Mouse (Mus musculus) kidney, embryonic 16.5 days (tissue): ENCODE measurements around the gene Ica1l. TPM values are rescaled to one million over a fixed set of nuclear protein-coding genes. Genes with fewer than 3 reads are reported as not detected.

ENCODE experiments used
- ATAC-seq: fragments of 200-750 bp; cut with Nextera tagmentation; 2 replicates; pipeline ENCODE4 v1.8.0; 2017; ENCODE audit warnings: moderate TSS enrichment; ENCODE audit not compliant: low FRiP score, low TSS enrichment
- H3K27ac ChIP-seq: fragments of 300-500 bp; sonication (generic); 2 replicates; pipeline ENCODE4 v1.5.1; 2014; ENCODE audit warnings: low read length
- H3K27me3 ChIP-seq: fragments of 300-500 bp; sonication (generic); 2 replicates; pipeline ENCODE4 v1.6.1; 2014; ENCODE audit warnings: low read length, control low read depth, mixed read lengths; ENCODE audit not compliant: insufficient read depth
- H3K36me3 ChIP-seq: fragments of 300-500 bp; sonication (generic); 2 replicates; pipeline ENCODE4 v1.6.1; 2014; ENCODE audit warnings: low read length, control low read depth, mixed read lengths; ENCODE audit not compliant: insufficient read depth
- H3K4me1 ChIP-seq: fragments of 300-500 bp; sonication (generic); 2 replicates; pipeline ENCODE4 v1.6.1; 2014; ENCODE audit warnings: low read length, control low read depth, mixed read lengths; ENCODE audit not compliant: insufficient read depth
- H3K4me2 ChIP-seq: fragments of 300-500 bp; sonication (generic); replicated peaks from 2 replicates; pipeline ENCODE4 v1.6.1; 2014; ENCODE audit warnings: low read depth, low read length
- H3K4me3 ChIP-seq: fragments of 300-500 bp; sonication (generic); 2 replicates; pipeline ENCODE4 v1.5.1; 2014; ENCODE audit warnings: mild to moderate bottlenecking, low read length
- H3K9ac ChIP-seq: fragments of 300-500 bp; sonication (generic); replicated peaks from 2 replicates; pipeline ENCODE4 v1.6.1; 2014; ENCODE audit warnings: low read length
- H3K9me3 ChIP-seq: fragments of 300-500 bp; sonication (generic); 2 replicates; pipeline ENCODE4 v1.6.1; 2016; ENCODE audit warnings: low read length, control low read depth
- WGBS: fragments of 180-500 bp; shearing (Covaris S2); extraction: QIAGEN DNeasy Blood & Tissue Kit; methylation state at CpG from one replicate; pipeline ENCODE4 v1.1.7; 2014; 5-methylcytosine and 5-hydroxymethylcytosine counted together
- polyA plus RNA-seq: library from polyadenylated mRNA; unstranded; fragments of >200 nt; fragmentation: Nextera tagmentation; extraction: Ambion mirVana; gene quantifications from 2 replicates; pipeline ENCODE4 v1.2.1, GENCODE M21; 2015

The Ica1l gene
- polyA plus RNA-seq, 1 experiment from 2014 or later: 0.69 TPM

DNA sequence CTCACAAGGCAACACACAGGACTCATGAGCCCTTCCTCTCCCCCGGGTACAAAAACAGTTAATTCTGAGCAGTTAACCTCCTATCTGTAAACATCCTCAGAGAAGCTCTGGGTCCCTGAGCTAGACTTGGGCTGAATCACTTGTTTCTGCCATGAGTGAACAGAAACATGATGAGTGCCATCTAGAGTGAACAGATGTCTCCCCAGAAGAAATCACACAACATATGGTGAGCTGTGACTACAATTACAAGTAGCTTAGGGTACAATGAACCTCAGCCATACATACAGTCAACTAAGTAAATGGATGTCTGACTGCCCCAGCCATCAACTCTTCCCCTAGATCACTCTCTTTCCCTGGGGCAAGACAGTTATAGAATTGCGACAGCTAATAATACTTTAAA is 7.9 kb downstream of the Ica1l start:
- WGBS: 98% methylated on average over 2 of the region's 2 CpGs
- no peak overlapping the region for H3K4me2 ChIP-seq
- H3K4me3 ChIP-seq: no peak overlapping the region
- H3K9ac ChIP-seq: no peak overlapping the region
- H3K27me3 ChIP-seq: no peaks in the 10 kb centered on the region
- ATAC-seq: no peak
- H3K27ac ChIP-seq: no peak overlapping the region
- no peaks in the 10 kb centered on the region for H3K36me3 ChIP-seq
- H3K9me3 ChIP-seq: no peaks in the 10 kb centered on the region
- no peaks in the 10 kb centered on the region for H3K4me1 ChIP-seq

DNA sequence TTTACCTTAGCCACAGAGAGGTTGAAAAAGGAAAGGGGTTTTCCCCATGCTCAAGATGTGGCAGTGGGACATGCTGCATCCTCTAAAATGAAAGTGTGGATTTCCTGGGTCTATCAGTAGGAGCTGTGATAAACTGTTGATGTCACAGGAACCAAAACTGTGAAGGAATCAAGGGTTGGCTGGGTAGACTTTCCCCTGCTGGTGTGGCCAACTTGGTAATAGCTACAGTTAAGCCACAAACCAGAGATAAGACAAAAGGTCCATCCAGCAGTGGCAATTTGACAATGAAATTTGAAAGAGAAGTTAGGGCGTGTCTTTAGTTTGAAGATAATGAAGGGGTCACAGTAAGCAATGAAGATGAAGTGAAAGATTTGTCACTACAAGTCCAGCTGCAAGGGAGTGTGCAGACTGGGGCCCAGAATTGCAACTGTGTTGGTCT is 25.9 kb downstream of the Ica1l start:
- ATAC-seq: no peak
- Histone ChIP-seq H3K4me2 (no peak overlapping the region), H3K4me1 (no peaks in the 10 kb centered on the region), H3K9me3 (no peaks in the 10 kb centered on the region), H3K36me3 (no peaks in the 10 kb centered on the region), H3K27me3 (no peaks in the 10 kb centered on the region), H3K4me3 (no peak overlapping the region), H3K27ac (no peak overlapping the region), H3K9ac (no peak overlapping the region)
- 82% methylated on average over 1 of the region's 1 CpGs for WGBS

DNA sequence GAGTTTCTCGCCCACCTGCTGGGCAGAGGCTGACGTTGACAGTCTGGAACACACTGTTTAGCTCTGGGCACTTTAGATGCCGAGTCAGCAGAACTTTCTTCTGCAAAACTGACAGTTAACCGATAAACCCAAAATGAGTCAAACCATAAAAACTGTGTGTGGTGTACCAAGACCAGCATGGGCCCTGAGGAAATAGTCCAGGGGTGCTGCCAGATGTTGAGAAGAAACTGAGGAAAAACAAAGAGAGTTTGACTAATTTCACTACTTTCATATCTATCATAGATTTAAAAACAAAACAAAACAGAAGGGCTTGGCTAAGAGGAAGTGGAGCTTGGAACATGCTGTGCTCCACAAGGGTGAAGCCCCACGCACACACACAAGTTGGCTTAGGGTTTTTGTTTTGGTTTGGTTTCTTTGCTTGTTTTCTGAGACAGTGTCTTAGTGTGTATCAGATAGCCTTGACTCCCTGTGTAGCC is 26.8 kb downstream of the Ica1l start:
- no peaks in the 10 kb centered on the region for H3K36me3 ChIP-seq
- 72% methylated on average over 5 of the region's 5 CpGs for WGBS

DNA sequence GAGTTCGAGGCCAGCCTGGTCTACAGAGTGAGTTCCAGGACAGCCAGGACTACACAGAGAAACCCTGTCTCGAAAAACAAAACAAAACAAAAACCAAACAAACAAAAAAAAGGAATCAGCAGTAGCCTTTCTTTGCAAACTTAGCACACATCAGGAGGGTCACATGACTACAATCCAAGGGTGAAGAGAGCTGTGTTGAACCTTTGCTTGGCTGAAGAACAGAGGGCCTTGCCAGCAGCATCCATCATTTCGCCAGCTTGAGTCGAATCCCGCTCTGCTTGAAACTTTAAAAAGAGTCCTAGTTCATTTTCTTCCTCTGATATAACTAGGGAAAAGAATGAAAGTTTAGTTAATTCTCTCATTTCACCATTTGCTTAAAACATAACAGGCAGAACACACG is 27.5 kb downstream of the Ica1l start:
- Histone ChIP-seq H3K27ac (no peak overlapping the region), H3K4me1 (no peaks in the 10 kb centered on the region), H3K4me2 (no peak overlapping the region), H3K9ac (no peak overlapping the region), H3K36me3 (no peaks in the 10 kb centered on the region), H3K9me3 (no peaks in the 10 kb centered on the region), H3K4me3 (no peak overlapping the region), H3K27me3 (no peaks in the 10 kb centered on the region)
- ATAC-seq: no peak
- WGBS: 82% methylated on average over 6 of the region's 6 CpGs

More for the DNA sequence above, 26.8 kb downstream of the Ica1l start:
- Histone ChIP-seq H3K27me3 (no peaks in the 10 kb centered on the region), H3K4me1 (no peaks in the 10 kb centered on the region), H3K9ac (no peak overlapping the region), H3K4me3 (no peak overlapping the region), H3K27ac (no peak overlapping the region), H3K9me3 (no peaks in the 10 kb centered on the region), H3K4me2 (no peak overlapping the region)
- no peak for ATAC-seq

DNA sequence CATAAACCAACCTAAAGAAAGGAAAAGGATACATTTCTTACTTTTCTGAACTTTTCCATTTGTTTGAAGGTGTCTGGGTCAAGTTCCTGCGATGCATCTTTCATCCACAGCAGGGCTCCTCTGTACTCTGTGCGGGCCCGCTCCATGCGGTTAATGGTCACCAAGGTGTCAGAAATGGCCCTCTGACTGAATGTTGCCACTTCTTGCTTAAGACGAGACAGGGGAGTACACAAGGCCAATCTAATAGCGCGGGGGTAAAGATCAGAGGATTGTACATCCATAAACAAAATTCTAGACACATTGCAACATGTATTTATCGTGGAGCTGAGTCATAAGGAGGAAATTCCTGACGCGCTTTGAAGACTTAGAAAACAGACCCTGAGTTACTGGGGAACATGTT is 29.2 kb downstream of the Ica1l start:
- H3K9me3 ChIP-seq: no peaks in the 10 kb centered on the region
- WGBS: 81% methylated on average over 10 of the region's 10 CpGs

DNA sequence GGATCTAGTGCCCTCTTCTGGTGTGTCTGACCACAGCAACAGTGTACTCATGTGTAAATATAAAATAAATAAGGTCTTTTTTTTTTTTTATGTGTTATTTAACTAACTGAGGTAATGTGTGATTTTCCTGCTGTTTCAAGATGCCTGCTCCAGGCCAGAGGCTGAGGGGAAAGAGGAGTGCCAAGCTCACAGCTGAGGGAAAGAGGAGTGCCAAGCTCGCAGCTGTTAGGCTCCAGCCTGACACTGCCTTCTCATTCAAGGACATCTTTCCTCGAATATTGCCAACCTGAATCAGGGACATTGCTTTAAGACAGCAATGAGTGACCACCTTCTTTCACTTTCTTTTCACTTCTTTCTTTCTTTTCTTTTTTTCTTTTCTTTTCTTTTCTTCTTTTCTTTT is 34.2 kb downstream of the Ica1l start:
- H3K27me3 ChIP-seq: no peaks in the 10 kb centered on the region
- H3K4me1 ChIP-seq: no peaks in the 10 kb centered on the region
- no peak overlapping the region for H3K27ac ChIP-seq
- H3K36me3 ChIP-seq: no peaks in the 10 kb centered on the region
- WGBS: 82% methylated on average over 2 of the region's 2 CpGs
- no peaks in the 10 kb centered on the region for H3K9me3 ChIP-seq
- H3K4me2 ChIP-seq: no peak overlapping the region
- no peak for ATAC-seq
- H3K4me3 ChIP-seq: no peak overlapping the region
- no peak overlapping the region for H3K9ac ChIP-seq

More for the DNA sequence above, 29.2 kb downstream of the Ica1l start:
- no peak for ATAC-seq
- Histone ChIP-seq H3K4me1 (no peaks in the 10 kb centered on the region), H3K36me3 (no peaks in the 10 kb centered on the region), H3K4me2 (no peak overlapping the region), H3K9ac (no peak overlapping the region), H3K4me3 (no peak overlapping the region), H3K27ac (no peak overlapping the region), H3K27me3 (no peaks in the 10 kb centered on the region)

DNA sequence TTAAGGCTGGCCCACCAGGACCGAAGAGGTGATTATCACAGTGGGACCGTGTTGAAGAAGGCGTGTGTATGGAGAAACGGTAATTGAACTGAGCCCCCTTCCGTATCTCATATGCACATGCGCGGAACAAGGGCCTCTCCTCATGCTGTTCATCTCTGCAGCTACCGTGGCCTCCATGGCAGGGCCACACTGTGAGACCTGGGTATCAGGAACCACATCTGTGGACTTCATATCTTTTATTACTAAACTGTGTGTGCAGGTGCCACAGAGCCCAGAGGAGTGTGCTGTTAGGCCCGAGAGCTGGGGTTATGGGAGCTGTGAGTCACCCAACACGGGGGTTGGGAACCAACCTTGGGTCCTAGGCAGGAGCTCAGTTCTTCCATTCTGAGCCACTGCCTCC is 35.6 kb downstream of the Ica1l start:
- no peaks in the 10 kb centered on the region for H3K27me3 ChIP-seq
- H3K36me3 ChIP-seq: no peaks in the 10 kb centered on the region
- 89% methylated on average over 10 of the region's 10 CpGs for WGBS
- H3K4me2 ChIP-seq: no peak overlapping the region
- H3K9me3 ChIP-seq: no peaks in the 10 kb centered on the region
- no peak for ATAC-seq
- no peak overlapping the region for H3K9ac ChIP-seq
- H3K27ac ChIP-seq: no peak overlapping the region
- H3K4me1 ChIP-seq: no peaks in the 10 kb centered on the region
- H3K4me3 ChIP-seq: no peak overlapping the region

DNA sequence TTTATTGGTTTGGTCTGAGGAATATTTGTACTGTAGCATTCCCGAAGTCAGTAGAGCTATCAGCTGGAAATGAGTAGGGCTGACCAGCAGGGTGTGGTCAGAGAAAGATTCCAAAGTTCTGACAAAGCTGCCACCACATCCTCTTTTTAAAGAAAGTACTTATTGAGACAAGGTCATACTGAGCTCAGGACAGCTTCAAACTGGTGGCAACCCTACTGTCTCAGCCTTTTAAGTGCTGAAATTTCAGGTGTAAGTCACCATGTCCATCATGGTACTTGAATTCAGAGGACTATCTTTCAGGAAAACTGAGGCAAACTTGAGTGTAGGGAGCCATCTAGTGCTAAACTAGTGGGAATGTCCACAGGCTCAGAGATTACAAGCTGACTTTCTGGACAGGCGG is 42.7 kb downstream of the Ica1l start:
- Histone ChIP-seq H3K4me1 (0 out of 2 replicates have a peak, but pooled peaks cover 4% of the 10 kb centered on the region), H3K36me3 (no peaks in the 10 kb centered on the region), H3K27ac (no peak overlapping the region), H3K9ac (no peak overlapping the region), H3K27me3 (no peaks in the 10 kb centered on the region), H3K4me3 (no peak overlapping the region), H3K9me3 (no peaks in the 10 kb centered on the region), H3K4me2 (no peak overlapping the region)
- WGBS: 44% methylated on average over 2 of the region's 2 CpGs
- ATAC-seq: no peak

DNA sequence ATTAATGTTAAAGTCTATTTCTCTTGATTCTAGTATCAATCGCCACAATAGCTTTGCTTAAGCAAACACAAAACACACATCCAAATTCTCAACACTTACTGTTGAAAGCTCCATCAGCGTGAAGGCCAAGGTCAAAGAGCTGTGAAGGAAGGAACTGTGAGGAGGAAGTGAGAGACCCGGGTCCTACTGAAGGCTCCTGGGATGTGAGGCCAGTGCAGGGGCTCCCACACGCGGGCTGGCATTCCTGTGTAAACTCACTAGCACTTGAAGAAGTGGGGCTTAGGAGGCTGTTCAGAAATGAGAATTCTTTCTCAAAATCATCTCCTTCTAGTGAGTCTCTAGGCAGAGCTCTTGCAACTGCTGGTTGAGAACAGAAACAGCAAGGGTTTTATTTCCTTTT is 45.6 kb downstream of the Ica1l start:
- Histone ChIP-seq H3K9me3 (no peaks in the 10 kb centered on the region), H3K4me2 (no peak overlapping the region), H3K27ac (no peak overlapping the region), H3K4me1 (0 out of 2 replicates have a peak, but pooled peaks cover 4% of the 10 kb centered on the region), H3K9ac (no peak overlapping the region), H3K36me3 (no peaks in the 10 kb centered on the region), H3K4me3 (no peak overlapping the region), H3K27me3 (no peaks in the 10 kb centered on the region)
- 38% methylated on average over 5 of the region's 5 CpGs for WGBS
- ATAC-seq: no peak

DNA sequence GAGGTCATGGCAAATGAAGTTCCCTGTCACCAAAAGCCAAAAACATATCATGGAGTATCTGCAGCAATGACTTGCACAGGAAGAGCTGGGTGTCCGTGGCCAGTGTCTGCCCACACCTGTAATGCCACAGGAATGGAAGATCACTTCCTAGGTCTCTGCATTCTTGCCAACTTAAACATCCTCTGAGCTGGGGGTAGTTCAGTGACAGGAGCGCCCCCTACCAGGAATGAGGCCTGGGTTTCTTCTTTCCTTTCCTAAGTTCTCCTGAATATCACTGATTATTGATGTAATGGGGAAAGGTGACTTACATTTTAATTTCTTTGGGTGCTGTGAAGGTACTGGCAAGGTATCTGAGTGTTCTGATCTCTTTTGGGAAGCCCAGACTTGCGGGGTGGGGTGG is 47.3 kb downstream of the Ica1l start:
- Histone ChIP-seq H3K9ac (no peak overlapping the region), H3K4me2 (no peak overlapping the region), H3K27me3 (no peaks in the 10 kb centered on the region), H3K4me1 (0 out of 2 replicates have a peak, but pooled peaks cover 4% of the 10 kb centered on the region), H3K27ac (no peak overlapping the region), H3K36me3 (peaks cover 9% of the 10 kb centered on the region; the same call in 1 of the 2 replicates), H3K9me3 (no peaks in the 10 kb centered on the region), H3K4me3 (no peak overlapping the region)
- ATAC-seq: no peak
- WGBS: 51% methylated on average over 3 of the region's 3 CpGs
